Mouse (Mus musculus): Measurements from ENCODE around the gene Kifap3. TPM values are rescaled to one million over a fixed set of nuclear protein-coding genes. Genes with fewer than 3 reads are reported as not detected.

The Kifap3 gene
- total and polyA plus RNA-seq, 2 experiments from 2014 or later, result 157 to 159 TPM

DNA sequence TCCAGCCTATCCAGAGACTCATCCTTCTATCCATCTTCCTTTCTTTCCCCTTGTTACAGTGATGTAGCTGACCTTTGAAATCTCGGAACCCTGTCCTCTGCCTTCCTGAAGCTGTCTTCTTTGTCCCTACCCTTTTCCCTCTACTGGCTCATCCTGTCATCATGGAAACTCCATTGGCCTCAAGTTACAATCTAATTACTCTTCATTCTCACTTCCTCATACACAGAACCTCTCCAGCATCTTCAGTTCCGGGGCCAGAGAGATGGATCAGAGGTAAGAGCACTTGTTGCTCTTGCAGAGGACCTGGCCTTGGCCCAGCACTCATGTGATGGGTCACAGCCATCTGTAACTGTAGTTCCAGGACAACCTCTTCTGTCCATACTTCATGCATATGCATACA is 120.8 kb downstream of the Kifap3 start:
- Histone ChIP-seq H3K4me3 (ENCODE audit: low read depth, low read length) (no peak overlapping the region), H3K27ac (ENCODE audit: low read depth, low read length) (no peak overlapping the region), H3K36me3 (ENCODE audit: insufficient read depth, low read length) (peaks cover under 1% of the 10 kb centered on the region; the same call in 1 of the 2 replicates), H3K4me1 (ENCODE audit: insufficient read depth, low read length) (no peaks in the 10 kb centered on the region), H3K9ac (replicated peaks; ENCODE audit: low read length, poor library complexity, severe bottlenecking) (no peak overlapping the region), H3K27me3 (ENCODE audit: insufficient read depth, low read length) (no peaks in the 10 kb centered on the region), H3K9me3 (ENCODE audit: low read length) (no peaks in the 10 kb centered on the region), H3K4me2 (ENCODE audit: low read depth, low read length, poor library complexity, severe bottlenecking) (no peak overlapping the region)
- TF ChIP-seq CTCF (IDR thresholded peaks at IDR 0.05), result no peak
- ATAC-seq (ENCODE audit: low FRiP score), result no peak
- no peak for DNase-seq (ENCODE audit: low spot score)
- WGBS, result 95% methylated on average over 2 of the region's 2 CpGs

DNA sequence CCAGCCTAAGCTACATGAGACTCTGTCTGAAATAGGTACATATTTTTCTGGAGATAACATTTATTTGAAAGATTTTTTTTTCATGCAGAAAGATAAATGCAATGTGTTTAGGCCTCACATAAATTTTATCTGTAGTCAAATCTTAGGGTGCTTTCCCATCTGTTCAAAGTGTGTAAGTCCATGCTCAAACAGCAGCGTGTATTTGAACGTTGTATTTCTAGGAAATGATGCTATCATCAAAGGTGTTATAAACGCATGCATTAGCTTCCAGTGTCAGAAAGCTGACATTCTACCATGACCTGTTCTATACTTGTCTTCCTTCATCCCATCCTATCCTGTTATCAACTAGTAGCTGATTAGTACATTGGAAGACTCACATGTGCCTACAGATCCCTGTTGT is 124.0 kb downstream of the Kifap3 start:
- no peak overlapping the region for H3K27ac ChIP-seq (ENCODE audit: low read depth, low read length)
- no peaks in the 10 kb centered on the region for H3K27me3 ChIP-seq (ENCODE audit: insufficient read depth, low read length)
- peaks cover 9% of the 10 kb centered on the region; the same call in 1 of the 2 replicates for H3K36me3 ChIP-seq (ENCODE audit: insufficient read depth, low read length)
- H3K4me2 ChIP-seq (ENCODE audit: low read depth, low read length, poor library complexity, severe bottlenecking), result no peak overlapping the region
- ATAC-seq (ENCODE audit: low FRiP score), result no peak
- DNase-seq (ENCODE audit: low spot score), result no peak
- no peak for TF ChIP-seq CTCF (IDR thresholded peaks at IDR 0.05)
- H3K9ac ChIP-seq (replicated peaks; ENCODE audit: low read length, poor library complexity, severe bottlenecking), result no peak overlapping the region
- no peaks in the 10 kb centered on the region for H3K9me3 ChIP-seq (ENCODE audit: low read length)
- WGBS, result 96% methylated on average over 3 of the region's 3 CpGs
- H3K4me3 ChIP-seq (ENCODE audit: low read depth, low read length), result no peak overlapping the region
- no peaks in the 10 kb centered on the region for H3K4me1 ChIP-seq (ENCODE audit: insufficient read depth, low read length)

DNA sequence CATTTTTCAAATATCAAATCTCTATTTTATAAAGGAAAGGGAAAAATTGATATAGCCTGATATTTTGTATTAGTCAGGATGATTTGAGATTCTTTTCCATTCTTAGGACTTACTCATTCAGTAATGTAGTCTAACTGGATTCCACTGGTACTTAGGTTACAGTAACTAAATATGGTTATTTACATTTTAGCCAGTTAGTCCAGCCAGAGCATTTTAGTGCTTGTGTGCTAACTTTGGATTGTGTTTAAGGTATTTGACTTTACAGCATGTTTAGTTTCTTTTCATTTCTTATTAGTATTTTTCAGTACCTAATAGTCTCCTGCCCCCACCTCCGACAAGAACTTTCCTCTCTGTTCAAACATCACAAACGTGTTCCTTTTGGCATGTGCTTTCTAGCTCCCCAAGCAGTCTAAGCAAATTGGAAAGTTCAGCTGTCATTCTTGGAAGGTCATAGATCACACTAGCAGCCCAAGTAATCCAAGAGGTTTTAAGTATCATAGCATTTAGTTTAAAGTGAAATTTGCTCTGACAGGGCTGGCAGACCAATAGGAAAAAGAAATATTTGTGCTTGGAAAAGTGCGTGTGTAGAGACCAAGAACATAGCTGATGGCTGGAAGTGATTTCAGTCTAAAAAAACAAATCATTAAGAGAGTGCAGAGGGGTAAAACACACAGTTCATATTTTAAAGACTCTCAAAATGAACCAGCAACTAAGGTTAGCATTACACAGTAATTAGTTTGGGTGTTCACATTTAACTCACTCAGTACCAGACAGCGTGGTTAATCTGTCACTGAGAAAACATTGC is 127.8 kb downstream of the Kifap3 start:
- DNase-seq (ENCODE audit: low spot score), result no peak
- Histone ChIP-seq H3K9ac (replicated peaks; ENCODE audit: low read length, poor library complexity, severe bottlenecking) (no peak overlapping the region), H3K9me3 (ENCODE audit: low read length) (no peaks in the 10 kb centered on the region), H3K27me3 (ENCODE audit: insufficient read depth, low read length) (no peaks in the 10 kb centered on the region), H3K36me3 (ENCODE audit: insufficient read depth, low read length) (peaks cover 12% of the 10 kb centered on the region; the same call in 1 of the 2 replicates), H3K4me1 (ENCODE audit: insufficient read depth, low read length) (no peaks in the 10 kb centered on the region), H3K4me3 (ENCODE audit: low read depth, low read length) (no peak overlapping the region), H3K27ac (ENCODE audit: low read depth, low read length) (no peak overlapping the region), H3K4me2 (ENCODE audit: low read depth, low read length, poor library complexity, severe bottlenecking) (no peak overlapping the region)
- WGBS, result 81% methylated on average over 4 of the region's 4 CpGs
- ATAC-seq (ENCODE audit: low FRiP score), result no peak
- no peak for TF ChIP-seq CTCF (IDR thresholded peaks at IDR 0.05)

DNA sequence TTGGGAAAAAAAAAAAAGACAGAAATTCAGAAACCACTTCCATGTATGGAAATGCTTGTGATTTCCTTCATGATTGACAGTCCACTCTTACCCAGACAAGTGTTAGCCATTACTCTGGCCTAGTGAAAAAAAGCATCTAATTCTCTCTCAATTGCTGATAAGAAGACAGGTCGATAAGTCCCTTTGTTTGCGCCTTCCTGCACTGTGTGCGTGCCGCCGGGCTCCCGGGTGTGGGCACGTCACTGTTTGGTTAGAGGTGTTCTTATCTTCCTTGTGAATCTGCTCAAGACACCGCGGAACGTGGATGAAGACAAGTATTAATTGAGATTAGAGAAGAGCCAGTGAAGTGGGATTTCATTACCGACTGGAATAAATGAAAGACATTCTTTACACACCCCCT is 129.0 kb downstream of the Kifap3 start:
- no peaks in the 10 kb centered on the region for H3K27me3 ChIP-seq (ENCODE audit: insufficient read depth, low read length)
- peaks cover 12% of the 10 kb centered on the region; the same call in 1 of the 2 replicates for H3K36me3 ChIP-seq (ENCODE audit: insufficient read depth, low read length)
- no peaks in the 10 kb centered on the region for H3K4me1 ChIP-seq (ENCODE audit: insufficient read depth, low read length)
- DNase-seq (ENCODE audit: low spot score) (no peak), ATAC-seq (ENCODE audit: low FRiP score) (no peak)
- H3K9me3 ChIP-seq (ENCODE audit: low read length), result no peaks in the 10 kb centered on the region
- H3K4me2 ChIP-seq (ENCODE audit: low read depth, low read length, poor library complexity, severe bottlenecking), result no peak overlapping the region
- 61% methylated on average over 11 of the region's 11 CpGs for WGBS
- no peak overlapping the region for H3K9ac ChIP-seq (replicated peaks; ENCODE audit: low read length, poor library complexity, severe bottlenecking)
- no peak for TF ChIP-seq CTCF (IDR thresholded peaks at IDR 0.05)
- no peak overlapping the region for H3K27ac ChIP-seq (ENCODE audit: low read depth, low read length)
- no peak overlapping the region for H3K4me3 ChIP-seq (ENCODE audit: low read depth, low read length)

DNA sequence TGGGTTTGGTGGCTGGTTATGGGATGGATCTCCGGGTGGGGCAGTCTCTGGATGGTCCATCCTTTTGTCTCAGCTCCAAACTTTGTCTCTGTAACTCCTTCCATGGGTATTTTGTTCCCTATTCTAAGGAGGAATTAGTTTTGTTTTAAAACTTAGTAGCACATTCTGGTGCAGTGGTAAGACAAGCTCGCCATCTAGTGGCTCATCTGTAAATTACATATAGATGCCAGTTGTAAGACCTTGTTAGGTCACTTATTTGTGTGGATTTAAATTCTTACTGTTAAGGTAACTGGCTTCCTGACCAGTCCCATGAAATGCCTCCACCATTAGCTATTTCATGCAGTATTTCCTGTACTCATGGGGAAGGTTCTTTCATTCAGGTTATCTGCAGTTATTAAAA is 131.0 kb downstream of the Kifap3 start:
- H3K9ac ChIP-seq (replicated peaks; ENCODE audit: low read length, poor library complexity, severe bottlenecking), result no peak overlapping the region
- no peak overlapping the region for H3K27ac ChIP-seq (ENCODE audit: low read depth, low read length)
- H3K4me3 ChIP-seq (ENCODE audit: low read depth, low read length), result no peak overlapping the region
- TF ChIP-seq CTCF (IDR thresholded peaks at IDR 0.05), result peak; percentile 82
- H3K9me3 ChIP-seq (ENCODE audit: low read length), result no peaks in the 10 kb centered on the region
- DNase-seq (ENCODE audit: low spot score) (peak; percentile 76), ATAC-seq (ENCODE audit: low FRiP score) (no peak; the same call in 1 of the 2 replicates)
- no peak overlapping the region for H3K4me2 ChIP-seq (ENCODE audit: low read depth, low read length, poor library complexity, severe bottlenecking)
- H3K27me3 ChIP-seq (ENCODE audit: insufficient read depth, low read length), result no peaks in the 10 kb centered on the region
- peaks cover 12% of the 10 kb centered on the region; the same call in 1 of the 2 replicates for H3K36me3 ChIP-seq (ENCODE audit: insufficient read depth, low read length)
- no peaks in the 10 kb centered on the region for H3K4me1 ChIP-seq (ENCODE audit: insufficient read depth, low read length)
- WGBS, result 13% methylated on average over 2 of the region's 2 CpGs

DNA sequence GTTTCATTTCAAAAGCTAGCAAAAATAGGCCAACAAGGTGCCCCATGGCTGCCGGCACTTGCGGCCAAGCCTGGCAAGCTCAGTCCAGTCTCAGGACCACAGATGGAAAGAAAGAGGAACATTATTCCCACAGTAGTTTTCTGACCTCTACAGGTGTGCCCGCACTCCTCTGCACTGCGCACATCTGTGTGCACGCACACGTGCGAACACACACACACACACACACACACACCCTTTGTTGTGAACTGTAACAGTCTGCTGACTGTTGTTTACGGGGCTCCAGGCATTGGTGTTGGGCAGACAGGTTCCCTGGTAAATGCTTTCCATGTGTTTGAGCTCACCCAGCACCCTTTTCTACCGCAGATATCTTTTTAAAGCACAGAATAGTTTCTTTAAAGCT is 131.4 kb downstream of the Kifap3 start:
- TF ChIP-seq CTCF (IDR thresholded peaks at IDR 0.05), result no peak
- no peak for DNase-seq (ENCODE audit: low spot score)
- H3K27me3 ChIP-seq (ENCODE audit: insufficient read depth, low read length), result no peaks in the 10 kb centered on the region
- H3K36me3 ChIP-seq (ENCODE audit: insufficient read depth, low read length), result peaks cover 10% of the 10 kb centered on the region; the same call in 1 of the 2 replicates
- H3K4me3 ChIP-seq (ENCODE audit: low read depth, low read length), result no peak overlapping the region
- H3K4me1 ChIP-seq (ENCODE audit: insufficient read depth, low read length), result no peaks in the 10 kb centered on the region
- no peak overlapping the region for H3K9ac ChIP-seq (replicated peaks; ENCODE audit: low read length, poor library complexity, severe bottlenecking)
- no peaks in the 10 kb centered on the region for H3K9me3 ChIP-seq (ENCODE audit: low read length)
- H3K4me2 ChIP-seq (ENCODE audit: low read depth, low read length, poor library complexity, severe bottlenecking), result no peak overlapping the region
- H3K27ac ChIP-seq (ENCODE audit: low read depth, low read length), result no peak overlapping the region
- ATAC-seq (ENCODE audit: low FRiP score), result no peak
- 95% methylated on average over 9 of the region's 9 CpGs for WGBS

Measured in midbrain, postnatal 0 days (tissue).